Mouse (Mus musculus): ENCODE results near the gene Hoxd12.

GRCm38 (mm10) chr2:74713239-74714150 lies 38.7 kb downstream of the Hoxd12 start:
- no peak for TF ChIP-seq CTCF (IDR thresholded peaks at IDR 0.05; ENCODE audit: extremely low read depth, insufficient read length, insufficient replicate concordance, low read depth, low read length)
- TF ChIP-seq POLR2A (IDR thresholded peaks at IDR 0.05; ENCODE audit: low read depth, low read length), result no peak
